Mouse (Mus musculus) telencephalon, adult 2 months (tissue): ENCODE measurements around the gene Gm20772.
"Not testable (repeated sequence)": the region's sequence is repeated elsewhere in the genome, so short reads cannot be mapped to it uniquely, and the experiment has no call there.

Experiments used
- DNase-seq: peaks from one replicate; pipeline ENCODE4 v3.0.0-alpha.2; 2011; ENCODE audit warnings: low read depth, low spot score

Gm20772 gene

GRCm38 (mm10) chrY:17874441-17874840, at the start of gene Gm20772, which contains the start of gene Gm20831:
Gene Gm20772, plus strand, starts transcription at chrY:17874741.
Gene Gm20831, plus strand, starts transcription at chrY:17874741.
- not testable (repeated sequence) for DNase-seq

DNA sequence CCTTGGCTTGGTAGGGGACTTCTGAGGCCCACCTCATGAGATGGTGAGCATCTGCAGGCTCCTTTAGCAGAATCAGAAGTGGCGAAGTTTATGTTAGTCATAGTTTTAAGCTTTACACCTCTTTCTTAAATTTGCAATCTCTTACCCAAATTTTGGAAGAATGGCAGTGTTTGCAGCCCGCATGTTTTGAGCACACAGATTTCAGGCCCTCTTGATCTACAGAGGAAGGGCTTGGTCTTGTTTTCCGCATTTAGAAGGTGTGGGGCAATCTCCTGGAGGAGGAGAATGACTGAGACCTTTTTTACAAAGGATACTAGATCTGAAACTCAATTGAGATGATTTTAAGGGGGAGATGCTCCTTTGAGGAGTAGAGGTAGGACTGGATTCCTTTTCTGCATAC, 28.4 kb upstream of the Gm20772 start, which contains the start of gene Gm21904:
Gene Gm21904 (minus strand): TSS at position 101 of the 400 bp plus-strand sequence.
- DNase-seq = not testable (repeated sequence)
